Mouse (Mus musculus) cerebellum, adult 2 months (tissue): ENCODE measurements around the gene S1pr4.

ENCODE experiments used
- CTCF ChIP-seq: fragments of 200-500 bp; IDR thresholded peaks from 2 replicates; pipeline ENCODE4 v1.5.1; 2011; ENCODE audit warnings: low read depth, mild to moderate bottlenecking, control low read depth, low read length, moderate library complexity, borderline replicate concordance; ENCODE audit not compliant: insufficient read depth
- POLR2A ChIP-seq: fragments of 200-500 bp; IDR thresholded peaks from 2 replicates; pipeline ENCODE4 v1.6.1; 2011; ENCODE audit warnings: low read length, control low read depth, borderline replicate concordance; ENCODE audit not compliant: insufficient read depth

- TF ChIP-seq CTCF (no peak), POLR2A (no peak)
These were observed 48.6 kb downstream of the S1pr4 start for GRCm38 (mm10) chr10:81451365-81451745.
